Comparison of ENCODE assay signal across 18 mouse cellular contexts in genomic region chr4:58932541-58932940, GRCm38 (mm10). TPM values are rescaled to one million over a fixed set of nuclear protein-coding genes. Genes with fewer than 3 reads are reported as not detected.
"Had no signal": no experiment of that assay in that cellular context is flagged by ENCODE, and none has a peak within 500 bp of the region (broad histone marks: within the 10 kb centered on the region; RNA-seq: fewer than 3 reads in every experiment).

No protein-coding gene starts in this region.

- H3K4me3 ChIP-seq: neural tube, embryonic 12.5 days; neural tube, embryonic 13.5 days; neural tube, embryonic 15.5 days; stomach, embryonic 15.5 days had no signal

- H3K4me1 ChIP-seq: neural tube, embryonic 12.5 days; neural tube, embryonic 13.5 days; stomach, embryonic 15.5 days had no signal

- DNase-seq: retina, postnatal 1 day; right cerebral cortex, adult 18-20 months; right cerebral cortex, postnatal 14 days; right cerebral cortex, postnatal 25 days; right cerebral cortex, postnatal 4 days; spleen, adult 18-20 months; thymus, adult 18-20 months; thymus, adult 2 months; thymus, postnatal 14 days; thymus, postnatal 25 days; thymus, postnatal 36 days; thymus, postnatal 4 days had no signal

- H3K36me3 ChIP-seq: neural tube, embryonic 12.5 days; neural tube, embryonic 13.5 days; neural tube, embryonic 15.5 days; stomach, embryonic 15.5 days had no signal

- H3K27me3 ChIP-seq: neural tube, embryonic 12.5 days; neural tube, embryonic 13.5 days; neural tube, embryonic 15.5 days; stomach, embryonic 15.5 days had no signal

- H3K27ac ChIP-seq: neural tube, embryonic 12.5 days; neural tube, embryonic 13.5 days; neural tube, embryonic 15.5 days; stomach, embryonic 15.5 days; stomach, postnatal 0 days had no signal

- H3K9ac ChIP-seq: neural tube, embryonic 12.5 days; neural tube, embryonic 13.5 days; neural tube, embryonic 15.5 days; stomach, embryonic 15.5 days had no signal

RNA-seq across cellular contexts. Expression of gene Zkscan16, which starts 10.9 kb away (rescaled TPM):
- polyA plus RNA-seq: small intestine, adult 2 months had no signal
